Mouse (Mus musculus): Measurements from ENCODE around the gene Camk1d.

- TF ChIP-seq POLR2A (IDR thresholded peaks at IDR 0.05; ENCODE audit: low read depth, low read length) (no peak), CTCF (IDR thresholded peaks at IDR 0.05; ENCODE audit: extremely low read depth, insufficient read length, insufficient replicate concordance, low read depth, low read length) (no peak)
Measured at GRCm38 (mm10) chr2:5519221-5519669, 195.1 kb downstream of the Camk1d start.

Measured in small intestine, adult 2 months (tissue).